Mouse (Mus musculus): Measurements from ENCODE around the gene Blm.

GRCm38 (mm10) chr7:80421576-80421975 is 113.3 kb downstream of the Blm start:
- TF ChIP-seq CTCF (IDR thresholded peaks at IDR 0.05; ENCODE audit: low read depth) = no peak
- TF ChIP-seq EP300 (IDR thresholded peaks at IDR 0.05; ENCODE audit: low read depth) = no peak

Measured in heart, postnatal 0 days (tissue).